Mouse (Mus musculus) heart, adult 18-20 months (tissue): Measurements from ENCODE around the gene Ptk6. TPM values are rescaled to one million over a fixed set of nuclear protein-coding genes. Genes with fewer than 3 reads are reported as not detected.

Source experiments
- DNase-seq, 2 experiments: peaks; one replicate each; pipeline ENCODE4 v3.0.0; 2021 to 2022; ENCODE audit warnings: mixed read lengths in 1 of 2
- total RNA-seq, 2 experiments: library from RNA; stranded (reverse); gene quantifications; 2 replicates each; pipeline ENCODE4 v1.2.3; 2021

Gene Ptk6
- total RNA-seq, 2 experiments from 2014 or later = 0.08 TPM; not detected in 1

DNA sequence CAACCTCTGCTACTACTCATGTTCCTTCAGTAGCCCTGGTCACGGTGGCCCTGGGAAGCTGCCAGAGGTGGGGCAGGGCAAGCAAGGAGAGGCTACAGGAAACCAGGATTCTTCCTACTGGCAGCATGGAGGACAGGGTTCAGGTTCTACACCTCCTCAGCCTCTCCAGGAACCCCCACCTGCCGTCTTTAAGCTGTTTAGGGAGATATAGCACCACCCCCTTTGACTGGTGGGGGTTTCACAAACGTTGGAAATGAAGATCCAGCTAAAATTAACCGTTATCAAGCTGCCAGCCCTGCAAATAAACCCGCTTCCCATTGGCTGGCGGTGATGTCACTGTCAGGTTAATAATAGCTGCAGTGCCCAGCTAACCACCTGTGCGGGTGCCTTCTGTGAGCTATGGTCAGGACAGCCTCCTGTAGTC lies 43.5 kb downstream of the Ptk6 start:
- DNase-seq = peak; percentile 74 to 79

DNA sequence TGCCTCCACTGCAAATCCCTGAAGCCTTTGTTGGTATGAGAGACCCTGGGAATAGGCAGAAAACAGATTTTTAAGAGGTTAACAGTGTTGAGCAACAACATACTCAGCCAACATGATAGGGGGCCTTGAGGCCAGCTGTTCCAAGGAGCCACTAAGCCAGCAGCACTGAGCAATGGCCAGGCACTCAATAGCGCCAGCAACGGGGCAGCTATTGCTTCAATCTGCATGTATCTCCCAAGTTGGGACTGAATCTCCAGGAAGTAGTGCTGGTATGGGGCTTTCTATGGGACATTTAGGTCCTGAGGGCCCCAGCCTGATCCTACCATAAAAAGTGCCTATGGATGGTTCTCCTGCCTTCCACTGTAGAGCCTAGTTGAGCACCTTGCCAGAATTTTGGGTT lies 44.1 kb downstream of the Ptk6 start:
- peak; percentile 73 to 76 for DNase-seq

DNA sequence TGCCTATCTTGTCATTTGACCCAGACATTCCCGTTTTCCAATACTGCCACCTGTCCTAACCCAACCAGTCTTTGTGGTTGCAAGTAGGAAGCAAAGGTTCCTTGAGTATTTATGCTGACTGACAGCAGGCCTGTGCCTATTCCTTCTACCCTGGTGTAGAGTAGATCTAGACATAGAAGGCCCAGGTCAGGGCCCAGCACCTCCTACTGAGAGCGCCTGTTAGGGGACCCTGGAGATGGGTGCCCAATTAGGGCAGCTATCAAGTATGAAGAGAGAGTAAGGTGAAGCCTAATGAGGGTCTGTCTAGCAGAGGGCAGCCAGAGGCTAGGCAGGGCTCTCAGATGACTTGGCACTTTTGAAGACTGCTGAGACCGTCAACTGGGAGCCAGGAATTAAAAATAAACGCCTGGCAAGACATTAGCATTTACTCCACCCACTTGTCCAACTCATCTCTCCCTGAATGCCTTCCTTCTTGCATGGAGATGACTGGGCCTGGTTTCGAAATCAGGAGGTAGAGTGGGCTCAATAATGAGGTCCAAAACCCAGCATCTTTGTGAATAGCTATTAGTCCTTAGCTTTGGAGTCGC lies 44.8 kb downstream of the Ptk6 start:
- DNase-seq = peak; percentile 66 to 75

DNA sequence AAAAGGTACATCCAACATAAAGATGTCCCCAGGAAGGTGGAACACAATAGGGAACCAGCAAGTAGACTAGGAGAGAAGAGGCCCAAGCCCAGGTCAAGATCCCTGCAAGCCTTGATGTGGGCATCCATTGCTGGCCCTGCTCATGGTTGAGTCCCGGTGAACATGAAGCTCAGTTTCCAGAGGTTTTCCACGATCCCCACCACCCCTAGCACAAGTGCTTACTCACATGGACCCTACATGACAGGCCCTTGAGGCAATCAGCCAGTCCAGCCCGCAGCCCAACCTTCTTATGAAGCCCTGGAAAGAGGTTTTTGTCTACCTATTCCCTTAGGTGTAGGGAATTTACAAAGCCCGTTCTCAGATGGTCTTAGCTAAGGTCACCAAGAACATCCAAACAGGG lies 45.4 kb downstream of the Ptk6 start:
- no peak for DNase-seq

DNA sequence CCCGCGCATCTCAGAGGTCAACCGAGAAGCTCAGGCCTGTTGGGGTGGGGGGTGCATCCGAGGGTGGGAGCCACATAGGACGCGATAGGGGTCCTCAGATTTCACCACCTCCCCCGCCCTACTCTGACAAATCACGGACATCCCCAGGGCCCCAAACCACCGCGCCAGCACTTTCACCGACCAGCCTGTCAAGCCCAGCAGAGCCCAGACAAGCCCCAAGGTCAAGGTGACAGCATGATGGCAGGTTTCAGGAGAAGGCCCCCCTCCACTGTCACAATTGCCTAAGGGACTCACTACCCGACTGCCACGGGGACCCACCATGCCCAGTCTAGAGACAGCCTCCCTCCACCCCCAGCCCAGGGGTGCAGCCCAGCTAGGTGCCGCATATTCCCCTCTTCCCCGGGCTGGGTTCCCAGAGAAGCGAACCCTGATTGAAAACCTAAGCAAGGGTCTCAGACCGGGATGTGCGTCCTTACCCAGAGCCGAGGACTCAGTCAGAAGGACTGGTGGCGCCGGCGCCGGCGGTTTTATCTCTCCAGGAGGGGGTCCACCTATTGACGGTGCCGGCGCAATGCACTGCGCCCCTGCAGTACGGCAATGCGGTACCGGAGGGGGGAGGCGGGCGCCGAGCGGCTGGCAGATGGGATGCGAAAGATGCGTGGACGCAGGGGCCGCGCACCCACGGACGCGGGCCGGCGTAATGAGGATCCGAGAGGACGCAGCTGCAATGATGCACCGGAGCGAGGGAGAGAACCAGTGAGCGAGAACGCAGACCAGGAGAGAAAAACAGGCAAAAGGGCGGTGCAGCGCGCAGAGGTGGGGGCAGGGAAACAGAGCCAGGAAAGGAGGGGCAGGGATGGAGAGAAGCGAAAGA lies 46.1 kb downstream of the Ptk6 start, which contains the start of gene Eef1a2:
Eef1a2 (minus strand) TSS at position 767 of the 874 bp plus-strand sequence.
- DNase-seq = peak; percentile 72 to 79

DNA sequence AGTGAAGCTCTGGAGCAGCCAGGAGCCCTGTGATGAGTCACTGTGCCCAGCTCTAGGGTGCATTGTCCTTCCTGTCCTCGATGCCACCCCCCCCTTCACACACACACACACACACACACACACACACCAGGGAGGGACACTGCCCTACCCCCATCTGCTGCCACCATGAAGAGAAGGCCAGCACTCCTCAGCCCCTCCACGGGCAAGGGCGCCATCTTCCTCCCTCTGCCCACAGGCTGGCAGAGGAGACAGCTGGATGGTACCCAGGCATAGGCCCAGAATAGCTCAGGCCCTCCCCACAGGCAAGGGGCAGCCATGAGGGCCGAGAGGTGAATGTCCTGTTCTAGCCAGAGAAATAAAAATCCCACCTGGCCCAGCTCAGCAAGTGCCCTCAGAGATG lies 46.8 kb downstream of the Ptk6 start:
- DNase-seq = peak; percentile 62 to 72

DNA sequence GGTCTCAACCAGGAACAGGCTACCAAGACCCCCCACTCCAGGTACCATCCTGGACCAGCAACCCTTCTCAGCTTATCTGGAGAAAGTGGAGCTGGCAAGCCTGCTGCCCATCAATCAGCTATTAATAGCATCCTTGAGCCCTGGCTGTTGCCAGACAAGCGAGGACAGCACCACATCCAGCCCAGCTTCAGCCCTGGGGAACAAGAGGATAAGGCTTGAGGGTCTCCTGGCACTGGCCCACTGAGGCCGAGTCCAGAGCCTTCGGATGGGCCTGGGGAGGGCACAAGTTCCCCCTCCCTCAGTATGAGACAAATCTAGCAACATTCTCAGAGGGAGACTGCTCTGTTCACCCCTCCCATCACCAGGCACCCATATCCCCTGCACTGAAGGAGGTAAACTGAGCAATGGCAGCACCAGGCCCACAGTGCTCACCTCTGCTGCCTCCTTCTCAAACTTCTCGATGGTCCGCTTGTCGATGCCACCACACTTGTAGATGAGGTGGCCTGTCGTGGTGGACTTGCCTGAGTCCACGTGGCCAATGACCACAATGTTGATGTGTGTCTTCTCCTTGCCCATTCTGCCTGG lies 47.7 kb downstream of the Ptk6 start:
- DNase-seq = peak; percentile 59 to 60

DNA sequence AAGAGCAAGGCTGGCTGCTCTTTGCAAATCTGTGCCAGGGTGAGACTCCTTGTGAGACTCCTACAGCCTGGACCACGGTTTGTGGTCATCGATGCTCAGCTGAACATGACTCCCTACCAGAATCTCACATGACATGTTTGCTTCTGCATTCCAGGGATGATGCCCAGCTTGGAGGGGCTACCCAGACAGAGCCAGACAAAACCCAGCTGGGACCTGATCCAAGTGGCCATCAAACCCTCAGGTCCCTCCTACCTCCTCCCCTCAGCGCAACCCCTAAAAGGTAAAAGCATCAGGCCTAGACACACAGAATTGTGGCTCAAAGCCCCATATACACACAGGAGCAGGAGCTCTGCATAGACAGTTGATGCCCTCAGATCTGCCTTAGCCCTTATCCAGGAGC lies 48.2 kb downstream of the Ptk6 start:
- no peak for DNase-seq

DNA sequence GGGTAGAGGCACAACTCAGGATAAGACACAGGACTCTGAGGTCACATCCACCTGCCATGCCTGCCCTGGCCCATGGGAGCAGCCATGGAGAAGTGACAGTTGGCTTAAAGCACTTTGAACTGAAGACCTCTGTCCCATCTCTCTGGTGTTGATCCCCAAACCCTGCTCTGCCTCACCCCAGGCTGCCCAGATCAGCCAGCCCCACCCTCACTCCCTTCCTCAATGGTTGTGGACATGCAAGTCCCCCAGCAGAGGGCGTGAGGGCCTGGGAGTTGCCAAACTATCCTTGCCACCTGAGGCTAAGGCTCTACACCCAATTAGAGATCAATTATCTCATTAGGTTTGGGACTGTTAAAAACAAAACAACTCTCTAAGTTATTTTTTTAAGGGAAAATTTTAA lies 48.8 kb downstream of the Ptk6 start:
- peak in 1 of 2 experiments; percentile 56 for DNase-seq

DNA sequence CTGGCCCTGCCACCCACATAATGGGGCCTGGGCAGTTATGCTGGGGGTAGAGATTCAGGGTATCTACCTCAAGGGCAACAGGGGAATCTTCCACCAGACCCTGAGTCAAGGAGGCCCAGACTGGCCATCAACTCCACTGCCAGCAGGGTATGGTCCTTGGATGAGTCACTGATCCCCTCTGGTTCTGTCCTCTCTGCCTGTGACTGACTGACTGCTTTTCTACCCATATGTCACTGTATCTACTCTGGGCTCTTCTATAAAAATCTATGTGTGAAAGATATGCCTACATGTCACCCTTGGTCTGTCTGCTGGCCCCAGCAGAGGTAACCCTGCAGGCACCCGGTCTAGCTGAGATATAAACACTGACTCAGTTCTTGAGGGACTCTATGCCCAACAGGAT lies 49.5 kb downstream of the Ptk6 start:
- DNase-seq = no peak

DNA sequence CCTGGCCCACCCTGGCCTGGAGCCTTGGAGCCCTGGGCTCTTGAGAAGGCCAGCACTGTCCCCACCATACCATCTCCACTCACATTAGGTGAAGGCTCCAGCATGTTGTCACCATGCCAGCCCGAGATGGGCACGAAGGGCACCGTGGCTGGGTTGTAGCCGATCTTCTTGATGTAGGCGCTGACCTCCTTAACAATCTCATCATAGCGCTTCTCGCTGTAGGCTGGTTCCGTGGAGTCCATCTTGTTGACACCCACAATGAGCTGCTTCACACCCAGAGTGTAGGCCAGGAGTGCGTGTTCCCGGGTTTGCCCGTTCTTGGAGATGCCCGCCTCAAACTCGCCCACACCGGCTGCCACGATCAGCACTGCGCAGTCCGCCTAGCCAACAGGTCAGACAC lies 49.9 kb downstream of the Ptk6 start:
- no peak for DNase-seq

DNA sequence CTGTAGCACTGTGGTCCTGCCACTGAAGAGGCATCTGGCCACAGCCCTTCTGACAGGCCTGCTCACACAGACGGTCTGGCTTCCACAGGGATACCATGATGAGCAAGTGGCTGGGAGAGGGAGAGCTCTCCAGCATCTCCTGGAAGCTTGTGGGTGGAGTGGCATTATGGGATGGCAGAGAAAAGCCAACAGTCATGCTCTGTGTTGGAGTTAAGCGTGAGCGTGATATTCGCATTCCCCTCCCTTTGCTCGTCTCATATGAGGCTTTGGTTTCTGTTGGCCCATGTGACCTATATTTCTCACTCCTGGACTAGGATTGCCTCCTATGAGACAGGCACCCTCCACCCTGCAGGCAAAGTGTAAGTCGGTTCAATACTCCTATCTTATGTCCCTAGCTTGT lies 52.3 kb downstream of the Ptk6 start:
- DNase-seq = no peak

DNA sequence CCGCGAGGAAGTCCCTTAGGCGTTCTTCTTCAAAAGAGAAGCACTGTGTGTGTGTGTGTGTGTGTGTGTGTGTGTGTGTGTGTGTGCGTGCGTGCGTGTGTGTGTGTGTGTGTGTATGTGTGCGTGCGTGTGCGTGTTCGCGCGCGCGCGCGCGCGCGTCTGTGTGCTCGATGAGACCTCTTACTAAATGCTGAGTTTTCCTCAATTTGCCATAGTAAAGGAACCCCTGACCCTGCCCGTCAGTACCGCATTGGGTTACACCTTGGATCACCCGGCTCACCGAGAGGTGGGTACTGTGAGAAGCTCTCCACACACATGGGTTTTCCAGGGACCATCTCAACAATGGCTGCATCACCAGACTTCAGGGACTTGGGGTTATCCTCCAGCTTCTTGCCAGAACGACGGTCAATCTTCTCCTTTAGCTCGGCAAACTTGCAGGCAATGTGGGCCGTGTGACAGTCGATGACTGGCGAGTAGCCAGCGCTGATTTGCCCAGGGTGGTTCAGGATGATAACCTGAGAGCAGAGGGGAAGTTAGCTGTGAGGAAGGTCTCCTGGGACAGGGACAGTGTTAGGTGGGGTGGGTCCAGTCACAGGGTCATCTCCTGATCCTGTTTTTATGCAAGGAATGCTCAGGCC lies 54.2 kb downstream of the Ptk6 start:
- DNase-seq = peak in 1 of 2 experiments; percentile 51

DNA sequence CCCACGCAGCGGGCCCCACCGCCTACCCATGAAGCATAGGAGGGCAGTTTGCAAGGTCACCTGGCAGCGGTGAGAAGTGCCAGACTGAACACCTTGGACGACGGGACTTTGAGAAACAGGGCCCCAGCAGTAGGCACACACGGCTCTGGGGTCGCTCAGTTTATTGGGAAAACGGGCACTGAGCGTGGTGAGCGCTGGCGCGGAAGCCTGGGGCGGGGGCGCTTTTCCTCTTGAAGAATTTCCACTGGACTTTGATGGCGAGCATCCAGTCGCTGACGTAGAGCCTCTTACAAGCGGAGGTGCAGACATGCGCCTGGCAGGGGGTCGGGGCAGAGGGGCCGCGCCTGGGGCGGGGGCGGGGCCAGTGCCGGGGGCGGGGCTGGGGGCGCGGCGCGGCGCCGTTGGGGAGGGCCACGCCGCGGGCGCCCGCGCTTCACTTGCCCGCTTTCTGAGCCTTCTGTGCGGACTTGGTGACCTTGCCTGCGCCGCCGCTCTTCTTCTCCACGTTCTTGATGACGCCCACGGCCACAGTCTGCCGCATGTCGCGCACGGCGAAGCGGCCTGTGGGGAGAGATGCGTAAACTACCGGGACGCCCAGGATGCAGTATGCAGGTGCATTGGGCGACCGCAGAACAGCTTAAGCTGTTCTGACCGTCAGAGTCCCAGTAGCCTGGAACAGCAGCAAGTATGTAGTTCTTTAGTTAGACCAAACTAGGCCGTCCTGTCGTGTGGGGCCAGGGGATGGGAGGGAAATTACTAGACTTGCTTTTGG lies 54.9 kb downstream of the Ptk6 start:
- peak; percentile 64 to 66 for DNase-seq

DNA sequence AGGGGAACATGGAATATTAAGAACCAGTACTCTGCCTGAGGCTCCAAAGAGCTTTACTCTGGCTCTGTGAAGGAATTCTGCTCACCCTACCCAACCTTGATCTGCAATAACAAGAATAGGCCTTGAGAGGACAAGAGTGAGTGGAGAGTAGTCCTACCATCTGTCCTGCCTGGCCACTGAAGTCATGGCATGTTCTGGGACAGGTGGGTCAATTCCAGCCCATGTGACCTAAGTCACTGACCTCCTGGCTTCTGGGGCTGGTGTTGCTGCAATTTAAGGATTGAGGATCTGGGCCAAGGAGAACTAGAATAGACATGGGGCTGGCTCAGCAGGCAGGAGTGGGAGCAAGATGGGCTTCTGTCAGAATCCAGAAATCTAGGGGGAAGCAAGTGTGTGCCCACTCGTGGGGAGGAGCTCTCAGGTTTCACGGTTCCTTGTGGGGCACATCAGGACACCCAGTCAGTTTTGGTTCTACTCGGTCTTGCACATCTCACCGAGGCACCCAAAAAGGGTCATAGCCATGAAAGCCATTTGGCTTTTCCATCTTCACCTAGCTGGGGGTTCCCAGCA lies 55.5 kb downstream of the Ptk6 start:
- DNase-seq = peak; percentile 42 to 54

DNA sequence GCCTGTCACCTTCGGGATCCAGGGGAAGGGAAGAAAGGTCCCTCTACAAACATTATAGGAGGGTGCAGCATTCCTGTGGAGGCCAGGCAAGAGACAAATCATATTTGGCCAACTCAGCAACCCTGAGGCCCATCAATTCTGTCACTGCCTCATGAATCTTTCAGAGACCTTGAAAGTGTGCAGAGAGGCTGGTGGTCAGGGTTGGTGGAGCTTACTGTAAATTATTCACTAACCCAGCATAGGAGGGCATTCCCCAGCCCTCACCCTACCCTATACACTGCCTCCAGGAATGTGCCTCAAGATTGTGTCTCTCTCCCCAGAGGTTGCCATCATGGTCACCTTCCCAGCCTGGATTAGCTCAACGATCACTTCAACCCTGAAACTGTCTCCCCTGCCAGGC lies 57.9 kb downstream of the Ptk6 start:
- DNase-seq = no peak

Other genes starting within 250 kb of the Ptk6 start
- gene Nkain4, start 248.1 kb downstream of the Ptk6 start, total RNA-seq = 1 to 10 TPM; 5.4 to 9.0 TPM
- gene Arfgap1, start 235.6 kb downstream of the Ptk6 start, total RNA-seq = 10 to 100 TPM; 27.3 to 30.2 TPM
- under 1 TPM; 0.37 to 0.46 TPM for gene Col20a1, start 216.3 kb downstream of the Ptk6 start, total RNA-seq
- not detected for gene Chrna4, start 159.2 kb downstream of the Ptk6 start, total RNA-seq
- gene Kcnq2, start 67.5 kb downstream of the Ptk6 start, total RNA-seq = under 1 TPM in 1 of 2 experiments, not detected in 1; 0.03 TPM
- gene Eef1a2, start 45.8 kb downstream of the Ptk6 start, total RNA-seq = 1,000 to 10,000 TPM; 1,477 to 1,557 TPM
- gene Ppdpf, start 15.5 kb downstream of the Ptk6 start, total RNA-seq = 10 to 100 TPM; 47.6 to 56.8 TPM
- under 1 TPM; 0.35 to 0.44 TPM for gene Srms, start 10.4 kb upstream of the Ptk6 start, total RNA-seq
- not detected for gene Fndc11, start 17.2 kb upstream of the Ptk6 start, total RNA-seq
- 10 to 100 TPM in 1 of 2 experiments, 1 to 10 TPM in 1; 8.4 to 11.1 TPM for gene Helz2, start 39.2 kb upstream of the Ptk6 start, total RNA-seq
- 1 to 10 TPM; 8.9 to 9.5 TPM for gene Gmeb2, start 85.2 kb upstream of the Ptk6 start, total RNA-seq
- gene Stmn3, start 111.7 kb upstream of the Ptk6 start, total RNA-seq = under 1 TPM in 1 of 2 experiments, not detected in 1; 0.41 TPM
- gene Rtel1, start 117.0 kb upstream of the Ptk6 start, total RNA-seq = 10 to 100 TPM in 1 of 2 experiments, 1 to 10 TPM in 1; 7.2 to 11.3 TPM
- 10 to 100 TPM; 15.3 to 18.0 TPM for gene Zgpat, start 162.1 kb upstream of the Ptk6 start, total RNA-seq
- gene Arfrp1, start 162.6 kb upstream of the Ptk6 start, total RNA-seq = 10 to 100 TPM; 50.7 to 65.7 TPM
- gene Lime1, start 177.3 kb upstream of the Ptk6 start, total RNA-seq = 1 to 10 TPM; 3.3 to 6.3 TPM